Mouse (Mus musculus) 416B (cell line): ENCODE data around the gene Deaf1.
"Not testable (repeated sequence)": the region's sequence is repeated elsewhere in the genome, so short reads cannot be mapped to it uniquely, and the experiment has no call there.

ENCODE experiments used
- DNase-seq: peaks from one replicate; pipeline ENCODE4 v3.0.0; 2011; ENCODE audit warnings: low read depth

The Deaf1 gene

GRCm38 (mm10) chr7:141264041-141264700 is 63.3 kb downstream of the Deaf1 start:
- no peak for DNase-seq

- no peak for DNase-seq
Measured at GRCm38 (mm10) chr7:141263640-141264039, 63.9 kb downstream of the Deaf1 start.

- DNase-seq, result no peak
Measured at GRCm38 (mm10) chr7:141261480-141261879, 66.0 kb downstream of the Deaf1 start.

- DNase-seq, result no peak
Measured at GRCm38 (mm10) chr7:141256159-141256558, 71.3 kb downstream of the Deaf1 start.

GRCm38 (mm10) chr7:141250486-141250885 is 77.0 kb downstream of the Deaf1 start:
- DNase-seq, result not testable (repeated sequence)
